Mouse (Mus musculus): ENCODE results near the gene Kctd18. TPM values are rescaled to one million over a fixed set of nuclear protein-coding genes. Genes with fewer than 3 reads are reported as not detected.

Gene Kctd18
- total and polyA plus RNA-seq, 2 experiments, result 2.9 to 8.3 TPM

GRCm38 (mm10) chr1:57941095-57941494 lies 77.7 kb downstream of the Kctd18 start:
- no peak overlapping the region for H3K27ac ChIP-seq (replicated peaks; ENCODE audit: insufficient read depth, low read depth, low read length)
- no peaks in the 10 kb centered on the region for H3K4me1 ChIP-seq (ENCODE audit: control insufficient read depth, insufficient read depth, low read length)
- 90% methylated on average over 7 of the region's 7 CpGs for WGBS
- H3K27me3 ChIP-seq (ENCODE audit: control insufficient read depth, insufficient read depth, low read length), result no peaks in the 10 kb centered on the region
- H3K79me2 ChIP-seq (ENCODE audit: control insufficient read depth, insufficient read depth, low read length), result no peaks in the 10 kb centered on the region
- H3K4me3 ChIP-seq (ENCODE audit: insufficient read depth, low read depth, low read length), result no peak overlapping the region
- no peaks in the 10 kb centered on the region for H3K36me3 ChIP-seq (ENCODE audit: control insufficient read depth, insufficient read depth, low read length)
- H3K9ac ChIP-seq (ENCODE audit: low read depth, low read length), result no peak overlapping the region
- DNase-seq (ENCODE audit: extremely low read depth, low read depth, low spot score), result no peak
- TF ChIP-seq CTCF (IDR thresholded peaks at IDR 0.05; ENCODE audit: low read depth, low read length), result no peak
- TF ChIP-seq POLR2A (IDR thresholded peaks at IDR 0.05; ENCODE audit: extremely low read depth, insufficient read depth, low read length), result no peak

- no peak for TF ChIP-seq CTCF (IDR thresholded peaks at IDR 0.05; ENCODE audit: low read depth, low read length)
- TF ChIP-seq POLR2A (IDR thresholded peaks at IDR 0.05; ENCODE audit: extremely low read depth, insufficient read depth, low read length), result no peak
- no peaks in the 10 kb centered on the region for H3K27me3 ChIP-seq (ENCODE audit: control insufficient read depth, insufficient read depth, low read length)
- no peak overlapping the region for H3K9ac ChIP-seq (ENCODE audit: low read depth, low read length)
- H3K4me3 ChIP-seq (ENCODE audit: insufficient read depth, low read depth, low read length), result no peak overlapping the region
- no peaks in the 10 kb centered on the region for H3K79me2 ChIP-seq (ENCODE audit: control insufficient read depth, insufficient read depth, low read length)
- DNase-seq (ENCODE audit: extremely low read depth, low read depth, low spot score), result no peak
- H3K27ac ChIP-seq (replicated peaks; ENCODE audit: insufficient read depth, low read depth, low read length), result no peak overlapping the region
- no peaks in the 10 kb centered on the region for H3K4me1 ChIP-seq (ENCODE audit: control insufficient read depth, insufficient read depth, low read length)
- no peaks in the 10 kb centered on the region for H3K36me3 ChIP-seq (ENCODE audit: control insufficient read depth, insufficient read depth, low read length)
- 93% methylated on average over 10 of the region's 10 CpGs for WGBS
Observed at GRCm38 (mm10) chr1:57940691-57941090, 78.1 kb downstream of the Kctd18 start.

GRCm38 (mm10) chr1:57934287-57934686 lies 84.5 kb downstream of the Kctd18 start:
- DNase-seq (ENCODE audit: extremely low read depth, low read depth, low spot score), result no peak
- no peak overlapping the region for H3K9ac ChIP-seq (ENCODE audit: low read depth, low read length)
- 49% methylated on average over 1 of the region's 1 CpGs for WGBS
- no peak overlapping the region for H3K4me3 ChIP-seq (ENCODE audit: insufficient read depth, low read depth, low read length)
- no peaks in the 10 kb centered on the region for H3K36me3 ChIP-seq (ENCODE audit: control insufficient read depth, insufficient read depth, low read length)
- H3K27me3 ChIP-seq (ENCODE audit: control insufficient read depth, insufficient read depth, low read length), result no peaks in the 10 kb centered on the region
- no peak for TF ChIP-seq POLR2A (IDR thresholded peaks at IDR 0.05; ENCODE audit: extremely low read depth, insufficient read depth, low read length)
- TF ChIP-seq CTCF (IDR thresholded peaks at IDR 0.05; ENCODE audit: low read depth, low read length), result no peak
- no peaks in the 10 kb centered on the region for H3K4me1 ChIP-seq (ENCODE audit: control insufficient read depth, insufficient read depth, low read length)
- H3K79me2 ChIP-seq (ENCODE audit: control insufficient read depth, insufficient read depth, low read length), result no peaks in the 10 kb centered on the region
- H3K27ac ChIP-seq (replicated peaks; ENCODE audit: insufficient read depth, low read depth, low read length), result no peak overlapping the region

- Histone ChIP-seq H3K27me3 (ENCODE audit: control insufficient read depth, insufficient read depth, low read length) (no peaks in the 10 kb centered on the region), H3K79me2 (ENCODE audit: control insufficient read depth, insufficient read depth, low read length) (no peaks in the 10 kb centered on the region), H3K4me1 (ENCODE audit: control insufficient read depth, insufficient read depth, low read length) (no peaks in the 10 kb centered on the region), H3K9ac (ENCODE audit: low read depth, low read length) (no peak overlapping the region), H3K4me3 (ENCODE audit: insufficient read depth, low read depth, low read length) (no peak overlapping the region), H3K36me3 (ENCODE audit: control insufficient read depth, insufficient read depth, low read length) (no peaks in the 10 kb centered on the region), H3K27ac (replicated peaks; ENCODE audit: insufficient read depth, low read depth, low read length) (no peak overlapping the region)
- no peak for DNase-seq (ENCODE audit: extremely low read depth, low read depth, low spot score)
- 86% methylated on average over 4 of the region's 4 CpGs for WGBS
- TF ChIP-seq CTCF (IDR thresholded peaks at IDR 0.05; ENCODE audit: low read depth, low read length) (no peak), POLR2A (IDR thresholded peaks at IDR 0.05; ENCODE audit: extremely low read depth, insufficient read depth, low read length) (no peak)
Observed at GRCm38 (mm10) chr1:57918567-57918966, 100.2 kb downstream of the Kctd18 start.

- H3K79me2 ChIP-seq (ENCODE audit: control insufficient read depth, insufficient read depth, low read length), result no peaks in the 10 kb centered on the region
- TF ChIP-seq CTCF (IDR thresholded peaks at IDR 0.05; ENCODE audit: low read depth, low read length), result no peak
- no peak for TF ChIP-seq POLR2A (IDR thresholded peaks at IDR 0.05; ENCODE audit: extremely low read depth, insufficient read depth, low read length)
- no peaks in the 10 kb centered on the region for H3K4me1 ChIP-seq (ENCODE audit: control insufficient read depth, insufficient read depth, low read length)
- H3K4me3 ChIP-seq (ENCODE audit: insufficient read depth, low read depth, low read length), result no peak overlapping the region
- no peak for DNase-seq (ENCODE audit: extremely low read depth, low read depth, low spot score)
- 94% methylated on average over 5 of the region's 5 CpGs for WGBS
- H3K36me3 ChIP-seq (ENCODE audit: control insufficient read depth, insufficient read depth, low read length), result no peaks in the 10 kb centered on the region
- no peak overlapping the region for H3K27ac ChIP-seq (replicated peaks; ENCODE audit: insufficient read depth, low read depth, low read length)
- no peaks in the 10 kb centered on the region for H3K27me3 ChIP-seq (ENCODE audit: control insufficient read depth, insufficient read depth, low read length)
- H3K9ac ChIP-seq (ENCODE audit: low read depth, low read length), result no peak overlapping the region
Observed at GRCm38 (mm10) chr1:57917342-57917741, 101.4 kb downstream of the Kctd18 start.

GRCm38 (mm10) chr1:57911561-57911960 lies 107.2 kb downstream of the Kctd18 start:
- 91% methylated on average over 6 of the region's 6 CpGs for WGBS

More at GRCm38 (mm10) chr1:57911561-57911960, 107.2 kb downstream of the Kctd18 start:
- Histone ChIP-seq H3K9ac (ENCODE audit: low read depth, low read length) (no peak overlapping the region), H3K27ac (replicated peaks; ENCODE audit: insufficient read depth, low read depth, low read length) (no peak overlapping the region), H3K4me1 (ENCODE audit: control insufficient read depth, insufficient read depth, low read length) (no peaks in the 10 kb centered on the region), H3K79me2 (ENCODE audit: control insufficient read depth, insufficient read depth, low read length) (no peaks in the 10 kb centered on the region), H3K27me3 (ENCODE audit: control insufficient read depth, insufficient read depth, low read length) (no peaks in the 10 kb centered on the region), H3K36me3 (ENCODE audit: control insufficient read depth, insufficient read depth, low read length) (no peaks in the 10 kb centered on the region), H3K4me3 (ENCODE audit: insufficient read depth, low read depth, low read length) (no peak overlapping the region)
- TF ChIP-seq CTCF (IDR thresholded peaks at IDR 0.05; ENCODE audit: low read depth, low read length), result no peak
- TF ChIP-seq POLR2A (IDR thresholded peaks at IDR 0.05; ENCODE audit: extremely low read depth, insufficient read depth, low read length), result no peak
- DNase-seq (ENCODE audit: extremely low read depth, low read depth, low spot score), result no peak
